Mouse (Mus musculus) CH12F3 (cell line): ENCODE data around the gene Ostc.

Source experiments
- in situ Hi-C: fragments of 300-500 bp; cut with MboI; formaldehyde crosslinking; loops from 2 replicates; pipeline ENCODE4 v1.14.3; 2020; ENCODE audit warnings: low sequenced_read_pairs

Ostc gene

GRCm38 (mm10) chr3:130712891-130713290 lies 3.6 kb upstream of the Ostc start:
- in situ Hi-C loops: loop anchor here (10.0 kb wide), 1 partner anchor 522 kb away; no protein-coding TSS in a partner anchor

GRCm38 (mm10) chr3:130710103-130710502 lies 859 bp upstream of the Ostc start:
- in situ Hi-C loops: loop anchor here (10.0 kb wide), 1 partner anchor 525 kb away; no protein-coding TSS in a partner anchor

- in situ Hi-C loops: no loop called here
These were observed 715 bp downstream of the Ostc start for GRCm38 (mm10) chr3:130708529-130708928.

- in situ Hi-C loops: no loop called here
These were observed 7.0 kb downstream of the Ostc start for GRCm38 (mm10) chr3:130702289-130702688.

GRCm38 (mm10) chr3:130697622-130698021 lies 11.6 kb downstream of the Ostc start:
- in situ Hi-C loops: no loop called here

GRCm38 (mm10) chr3:130694705-130695104 lies 14.5 kb downstream of the Ostc start:
- in situ Hi-C loops: loop anchor here (5.0 kb wide), 1 partner anchor 597 kb away; no protein-coding TSS in a partner anchor

GRCm38 (mm10) chr3:130694041-130694593 lies 15.1 kb downstream of the Ostc start:
- in situ Hi-C loops: loop anchor here (5.0 kb wide), 1 partner anchor 597 kb away; no protein-coding TSS in a partner anchor

- in situ Hi-C loops: loop anchor here (5.0 kb wide), 1 partner anchor 594 kb away; no protein-coding TSS in a partner anchor
These were observed 17.6 kb downstream of the Ostc start for GRCm38 (mm10) chr3:130691596-130692170.

- in situ Hi-C loops: loop anchor here (5.0 kb wide), 1 partner anchor 594 kb away; no protein-coding TSS in a partner anchor
These were observed 18.2 kb downstream of the Ostc start for GRCm38 (mm10) chr3:130690834-130691595.

- in situ Hi-C loops: loop anchor here (5.0 kb wide), 1 partner anchor 592 kb away; no protein-coding TSS in a partner anchor
These were observed 19.6 kb downstream of the Ostc start for GRCm38 (mm10) chr3:130689630-130690029.

- in situ Hi-C loops: no loop called here
These were observed 22.2 kb downstream of the Ostc start for GRCm38 (mm10) chr3:130687051-130687450.

- in situ Hi-C loops: no loop called here
These were observed 24.3 kb downstream of the Ostc start for GRCm38 (mm10) chr3:130685014-130685366.

GRCm38 (mm10) chr3:130684276-130685013 lies 24.8 kb downstream of the Ostc start:
- in situ Hi-C loops: no loop called here

GRCm38 (mm10) chr3:130683836-130684235 lies 25.4 kb downstream of the Ostc start:
- in situ Hi-C loops: no loop called here

GRCm38 (mm10) chr3:130682183-130682582 lies 27.1 kb downstream of the Ostc start:
- in situ Hi-C loops: no loop called here

- in situ Hi-C loops: no loop called here
These were observed 28.0 kb downstream of the Ostc start for GRCm38 (mm10) chr3:130681226-130681625.

GRCm38 (mm10) chr3:130677671-130678460 lies 31.4 kb downstream of the Ostc start:
- in situ Hi-C loops: no loop called here

- in situ Hi-C loops: no loop called here
These were observed 38.0 kb downstream of the Ostc start for GRCm38 (mm10) chr3:130671291-130671690.

GRCm38 (mm10) chr3:130662496-130662895 lies 46.7 kb downstream of the Ostc start:
- in situ Hi-C loops: no loop called here

- in situ Hi-C loops: no loop called here
These were observed 48.6 kb downstream of the Ostc start for GRCm38 (mm10) chr3:130660619-130661018.
